Mouse (Mus musculus): ENCODE results near the gene Stip1. TPM values are rescaled to one million over a fixed set of nuclear protein-coding genes. Genes with fewer than 3 reads are reported as not detected.

The Stip1 gene
- polyA plus RNA-seq, 1 experiment, result 9.2 TPM

GRCm38 (mm10) chr19:7006892-7007593 lies 32.7 kb downstream of the Stip1 start:
- Histone ChIP-seq H3K27me3 (ENCODE audit: control insufficient read depth) (no peaks in the 10 kb centered on the region), H3K9me3 (ENCODE audit: control insufficient read depth, low read length) (no peaks in the 10 kb centered on the region), H3K4me1 (ENCODE audit: control insufficient read depth) (peaks cover 4% of the 10 kb centered on the region), H3K36me3 (ENCODE audit: control insufficient read depth) (peaks cover 77% of the 10 kb centered on the region), H3K4me3 (replicated peaks) (no peak overlapping the region)
- no peak for TF ChIP-seq TAL1 (IDR thresholded peaks at IDR 0.05; ENCODE audit: low read length)
- TF ChIP-seq GATA1 (IDR thresholded peaks at IDR 0.05; ENCODE audit: low read length), result no peak

GRCm38 (mm10) chr19:6999360-7000063 lies 40.3 kb downstream of the Stip1 start:
- peaks cover 39% of the 10 kb centered on the region for H3K4me1 ChIP-seq (ENCODE audit: control insufficient read depth)
- no peaks in the 10 kb centered on the region for H3K9me3 ChIP-seq (ENCODE audit: control insufficient read depth, low read length)
- no peaks in the 10 kb centered on the region for H3K27me3 ChIP-seq (ENCODE audit: control insufficient read depth)
- no peak overlapping the region for H3K4me3 ChIP-seq (replicated peaks)
- no peak for TF ChIP-seq TAL1 (IDR thresholded peaks at IDR 0.05; ENCODE audit: low read length)
- TF ChIP-seq GATA1 (IDR thresholded peaks at IDR 0.05; ENCODE audit: low read length), result no peak
- peaks cover 76% of the 10 kb centered on the region for H3K36me3 ChIP-seq (ENCODE audit: control insufficient read depth)

- Histone ChIP-seq H3K27me3 (ENCODE audit: control insufficient read depth) (no peaks in the 10 kb centered on the region), H3K9me3 (ENCODE audit: control insufficient read depth, low read length) (no peaks in the 10 kb centered on the region), H3K4me1 (ENCODE audit: control insufficient read depth) (peaks cover 52% of the 10 kb centered on the region), H3K4me3 (replicated peaks) (no peak overlapping the region), H3K36me3 (ENCODE audit: control insufficient read depth) (peaks cover 60% of the 10 kb centered on the region)
- no peak for TF ChIP-seq GATA1 (IDR thresholded peaks at IDR 0.05; ENCODE audit: low read length)
- no peak for TF ChIP-seq TAL1 (IDR thresholded peaks at IDR 0.05; ENCODE audit: low read length)
Observed at GRCm38 (mm10) chr19:6997721-6998290, 42.0 kb downstream of the Stip1 start.

GRCm38 (mm10) chr19:6996006-6996405 lies 43.8 kb downstream of the Stip1 start, which contains the start of the genes Nudt22 and Trpt1:
Nudt22 (minus strand) TSS chr19:6996117.
Trpt1 (plus strand) TSS chr19:6996131.
- Histone ChIP-seq H3K9me3 (ENCODE audit: control insufficient read depth, low read length) (no peaks in the 10 kb centered on the region), H3K27me3 (ENCODE audit: control insufficient read depth) (no peaks in the 10 kb centered on the region), H3K4me3 (replicated peaks) (peak within 1 kb of the TSS; percentile 71), H3K4me1 (ENCODE audit: control insufficient read depth) (peaks cover 64% of the 10 kb centered on the region), H3K36me3 (ENCODE audit: control insufficient read depth) (peaks cover 42% of the 10 kb centered on the region)
- TF ChIP-seq GATA1 (IDR thresholded peaks at IDR 0.05; ENCODE audit: low read length) (no peak), TAL1 (IDR thresholded peaks at IDR 0.05; ENCODE audit: low read length) (no peak)

- H3K36me3 ChIP-seq (ENCODE audit: control insufficient read depth), result peaks cover 37% of the 10 kb centered on the region
- peaks cover 66% of the 10 kb centered on the region for H3K4me1 ChIP-seq (ENCODE audit: control insufficient read depth)
- H3K4me3 ChIP-seq (replicated peaks), result peak overlapping the region; percentile 71
- no peak for TF ChIP-seq TAL1 (IDR thresholded peaks at IDR 0.05; ENCODE audit: low read length)
- TF ChIP-seq GATA1 (IDR thresholded peaks at IDR 0.05; ENCODE audit: low read length), result no peak
- no peaks in the 10 kb centered on the region for H3K27me3 ChIP-seq (ENCODE audit: control insufficient read depth)
- no peaks in the 10 kb centered on the region for H3K9me3 ChIP-seq (ENCODE audit: control insufficient read depth, low read length)
Observed at GRCm38 (mm10) chr19:6995255-6995991, 44.3 kb downstream of the Stip1 start.

GRCm38 (mm10) chr19:6994489-6994888 lies 45.3 kb downstream of the Stip1 start:
- H3K36me3 ChIP-seq (ENCODE audit: control insufficient read depth), result peaks cover 30% of the 10 kb centered on the region
- H3K4me3 ChIP-seq (replicated peaks), result no peak overlapping the region
- TF ChIP-seq GATA1 (IDR thresholded peaks at IDR 0.05; ENCODE audit: low read length) (no peak), TAL1 (IDR thresholded peaks at IDR 0.05; ENCODE audit: low read length) (no peak)
- no peaks in the 10 kb centered on the region for H3K27me3 ChIP-seq (ENCODE audit: control insufficient read depth)
- no peaks in the 10 kb centered on the region for H3K9me3 ChIP-seq (ENCODE audit: control insufficient read depth, low read length)
- peaks cover 69% of the 10 kb centered on the region for H3K4me1 ChIP-seq (ENCODE audit: control insufficient read depth)

GRCm38 (mm10) chr19:6994002-6994401 lies 45.8 kb downstream of the Stip1 start:
- Histone ChIP-seq H3K36me3 (ENCODE audit: control insufficient read depth) (peaks cover 28% of the 10 kb centered on the region), H3K9me3 (ENCODE audit: control insufficient read depth, low read length) (no peaks in the 10 kb centered on the region), H3K4me1 (ENCODE audit: control insufficient read depth) (peaks cover 64% of the 10 kb centered on the region), H3K4me3 (replicated peaks) (no peak overlapping the region), H3K27me3 (ENCODE audit: control insufficient read depth) (no peaks in the 10 kb centered on the region)
- TF ChIP-seq TAL1 (IDR thresholded peaks at IDR 0.05; ENCODE audit: low read length), result no peak
- TF ChIP-seq GATA1 (IDR thresholded peaks at IDR 0.05; ENCODE audit: low read length), result no peak

- Histone ChIP-seq H3K4me1 (ENCODE audit: control insufficient read depth) (peaks cover 62% of the 10 kb centered on the region), H3K36me3 (ENCODE audit: control insufficient read depth) (peaks cover 20% of the 10 kb centered on the region), H3K4me3 (replicated peaks) (peak overlapping the region; percentile 86), H3K27me3 (ENCODE audit: control insufficient read depth) (no peaks in the 10 kb centered on the region), H3K9me3 (ENCODE audit: control insufficient read depth, low read length) (no peaks in the 10 kb centered on the region)
- TF ChIP-seq GATA1 (IDR thresholded peaks at IDR 0.05; ENCODE audit: low read length) (no peak), TAL1 (IDR thresholded peaks at IDR 0.05; ENCODE audit: low read length) (no peak)
Observed at GRCm38 (mm10) chr19:6993011-6993770, 46.6 kb downstream of the Stip1 start.

Data from erythroblast, embryonic 14.5 days (primary cell).